Mouse (Mus musculus): Measurements from ENCODE around the gene Twf1. TPM values are rescaled to one million over a fixed set of nuclear protein-coding genes. Genes with fewer than 3 reads are reported as not detected.

Twf1 gene
- 39.6 to 60.5 TPM (median 53.6 TPM) in 4 replicates for total RNA-seq (2023; ENCODE audit: inconsistent age)

GRCm38 (mm10) chr15:94589219-94590075 lies at the start of gene Twf1:
Gene Twf1, minus strand, starts transcription at chr15:94589889.

GRCm38 (mm10) chr15:94628830-94629601 lies 39.3 kb upstream of the Twf1 start, which contains the start of gene Tmem117:
Gene Tmem117, plus strand, starts transcription at chr15:94629232.

GRCm38 (mm10) chr15:94543409-94544051 lies 46.2 kb downstream of the Twf1 start, which contains the start of the genes Pus7l and Irak4:
Gene Pus7l, minus strand, starts transcription at chr15:94543547.
Gene Irak4, plus strand, starts transcription at chr15:94543643.

Other genes starting within 250 kb of the Twf1 start
- gene Adamts20, start 124.5 kb downstream of the Twf1 start, total RNA-seq (2023; ENCODE audit: inconsistent age) = not detected in 4 replicates
- 7.1 to 11.8 TPM (median 10.1 TPM) in 4 replicates for gene Pus7l, start 46.3 kb downstream of the Twf1 start, total RNA-seq (2023; ENCODE audit: inconsistent age)
- gene Irak4, start 46.2 kb downstream of the Twf1 start, total RNA-seq (2023; ENCODE audit: inconsistent age) = 26.9 to 27.9 TPM (median 27.4 TPM) in 4 replicates
- gene Tmem117, start 39.3 kb upstream of the Twf1 start, total RNA-seq (2023; ENCODE audit: inconsistent age) = not detected in 4 replicates